Mouse (Mus musculus) embryo, embryonic 11.5 days (tissue): ENCODE data around the gene P3h2.

Experiments used
- DNase-seq: peaks from one replicate; pipeline ENCODE4 v3.0.0-alpha.2; 2012; ENCODE audit warnings: low read depth, low spot score

The P3h2 gene

GRCm38 (mm10) chr16:25983635-25984034 lies 121.9 kb downstream of the P3h2 start:
- DNase-seq: no peak

- DNase-seq: no peak
These were observed 126.5 kb downstream of the P3h2 start for GRCm38 (mm10) chr16:25979037-25979436.

- no peak for DNase-seq
These were observed 128.4 kb downstream of the P3h2 start for GRCm38 (mm10) chr16:25977210-25977609.

- DNase-seq: no peak
These were observed 134.3 kb downstream of the P3h2 start for GRCm38 (mm10) chr16:25971285-25971684.

GRCm38 (mm10) chr16:25970720-25971119 lies 134.9 kb downstream of the P3h2 start:
- no peak for DNase-seq

- DNase-seq: no peak
These were observed 135.4 kb downstream of the P3h2 start for GRCm38 (mm10) chr16:25970193-25970592.

GRCm38 (mm10) chr16:25967297-25967696 lies 138.3 kb downstream of the P3h2 start:
- peak; percentile 61 for DNase-seq

GRCm38 (mm10) chr16:25963856-25964255 lies 141.7 kb downstream of the P3h2 start:
- peak; percentile 57 for DNase-seq

- no peak for DNase-seq
These were observed 145.2 kb downstream of the P3h2 start for GRCm38 (mm10) chr16:25960345-25960744.

- DNase-seq: no peak
These were observed 145.7 kb downstream of the P3h2 start for GRCm38 (mm10) chr16:25959929-25960328.

GRCm38 (mm10) chr16:25958650-25959238 lies 146.8 kb downstream of the P3h2 start:
- DNase-seq: no peak

GRCm38 (mm10) chr16:25958213-25958612 lies 147.4 kb downstream of the P3h2 start:
- DNase-seq: no peak

GRCm38 (mm10) chr16:25956831-25957230 lies 148.8 kb downstream of the P3h2 start:
- DNase-seq: no peak

GRCm38 (mm10) chr16:25954614-25955013 lies 151.0 kb downstream of the P3h2 start:
- no peak for DNase-seq

- DNase-seq: no peak
These were observed 152.2 kb downstream of the P3h2 start for GRCm38 (mm10) chr16:25953359-25953758.

- no peak for DNase-seq
These were observed 153.6 kb downstream of the P3h2 start for GRCm38 (mm10) chr16:25952005-25952404.

GRCm38 (mm10) chr16:25948067-25948466 lies 157.5 kb downstream of the P3h2 start:
- DNase-seq: no peak

- no peak for DNase-seq
These were observed 160.2 kb downstream of the P3h2 start for GRCm38 (mm10) chr16:25945151-25945955.

GRCm38 (mm10) chr16:25942261-25942660 lies 163.3 kb downstream of the P3h2 start:
- no peak for DNase-seq

GRCm38 (mm10) chr16:25934181-25934580 lies 171.4 kb downstream of the P3h2 start:
- no peak for DNase-seq

- no peak for DNase-seq
These were observed 193.4 kb downstream of the P3h2 start for GRCm38 (mm10) chr16:25912185-25912584.
